Mouse (Mus musculus) natural killer cell, adult 2 months (primary cell): Measurements from ENCODE around the gene Olfr1499.
"Not testable (repeated sequence)": the region's sequence is repeated elsewhere in the genome, so short reads cannot be mapped to it uniquely, and the experiment has no call there.

Experiments used
- DNase-seq, 2 experiments: peaks; one replicate each; pipeline ENCODE4 v3.0.0; 2022; ENCODE audit warnings: low spot score in 2 of 2

The Olfr1499 gene

GRCm38 (mm10) chr19:13819347-13819746 lies at the start of gene Olfr1499:
Olfr1499 (minus strand) TSS chr19:13819447.
- DNase-seq = no peak

GRCm38 (mm10) chr19:13861495-13861894 lies 42.2 kb upstream of the Olfr1499 start, which contains the start of gene Olfr1502:
Olfr1502 (plus strand) TSS chr19:13861795.
- DNase-seq = no peak

- not testable (repeated sequence) for DNase-seq
These were observed 31.3 kb upstream of the Olfr1499 start, which contains the start of gene Olfr1501 for GRCm38 (mm10) chr19:13850592-13850991. Olfr1501 (minus strand) TSS chr19:13850692.

- no peak for DNase-seq
These were observed 11.1 kb upstream of the Olfr1499 start, which contains the start of gene Olfr1500 for GRCm38 (mm10) chr19:13830388-13830787. Olfr1500 (minus strand) TSS chr19:13830488.

GRCm38 (mm10) chr19:13828447-13828846 lies 9.2 kb upstream of the Olfr1499 start:
- no peak for DNase-seq

GRCm38 (mm10) chr19:13820847-13821246 lies 1.6 kb upstream of the Olfr1499 start:
- DNase-seq = no peak

- no peak for DNase-seq
These were observed 420 bp downstream of the Olfr1499 start for GRCm38 (mm10) chr19:13818827-13819226.

- DNase-seq = no peak
These were observed 6.4 kb downstream of the Olfr1499 start for GRCm38 (mm10) chr19:13812823-13813222.

- not testable (repeated sequence) for DNase-seq
These were observed 13.8 kb downstream of the Olfr1499 start for GRCm38 (mm10) chr19:13805486-13805885.

GRCm38 (mm10) chr19:13798102-13798501 lies 21.1 kb downstream of the Olfr1499 start, which contains the start of gene Olfr1497:
Olfr1497 (minus strand) TSS chr19:13798202.
- no peak for DNase-seq

GRCm38 (mm10) chr19:13777578-13777977 lies 41.7 kb downstream of the Olfr1499 start, which contains the start of gene Olfr1496:
Olfr1496 (plus strand) TSS chr19:13777878.
- no peak for DNase-seq

GRCm38 (mm10) chr19:13768565-13769276 lies 50.5 kb downstream of the Olfr1499 start:
- no peak for DNase-seq

- DNase-seq = no peak
These were observed 54.9 kb downstream of the Olfr1499 start, which contains the start of gene Olfr1495 for GRCm38 (mm10) chr19:13764306-13764705. Olfr1495 (plus strand) TSS chr19:13764606.
